Mouse (Mus musculus): ENCODE measurements around the gene Zfyve1.
A peak's percentile ranks its signal among the peaks of the same experiment; 100 is the strongest.

The Zfyve1 gene

GRCm38 (mm10) chr12:83577445-83577844 is 19.6 kb downstream of the Zfyve1 start:
- peaks cover 51% of the 10 kb centered on the region for H3K36me3 ChIP-seq (ENCODE audit: insufficient read depth, low read length)
- no peak for TF ChIP-seq NANOG (IDR thresholded peaks at IDR 0.05; ENCODE audit: borderline replicate concordance, low read length)
- peak; percentile 28 for TF ChIP-seq CTCF (conservative IDR thresholded peaks at IDR 0.05; ENCODE audit: low read length)
- H3K9me3 ChIP-seq (ENCODE audit: low read length): no peaks in the 10 kb centered on the region
- H3K27me3 ChIP-seq (ENCODE audit: insufficient read depth, low read length): no peaks in the 10 kb centered on the region
- H3K4me1 ChIP-seq (replicated peaks; ENCODE audit: low read depth, low read length): peaks cover 95% of the 10 kb centered on the region
- H3K4me3 ChIP-seq (replicated peaks; ENCODE audit: low read length): peak overlapping the region; percentile 35

GRCm38 (mm10) chr12:83572717-83573116 is 24.3 kb downstream of the Zfyve1 start:
- TF ChIP-seq POU5F1 (IDR thresholded peaks at IDR 0.05; ENCODE audit: borderline replicate concordance, low read length) (no peak), NANOG (IDR thresholded peaks at IDR 0.05; ENCODE audit: borderline replicate concordance, low read length) (no peak), CTCF (conservative IDR thresholded peaks at IDR 0.05; ENCODE audit: low read length) (no peak)

GRCm38 (mm10) chr12:83569866-83570265 is 27.2 kb downstream of the Zfyve1 start:
- TF ChIP-seq NANOG (IDR thresholded peaks at IDR 0.05; ENCODE audit: borderline replicate concordance, low read length) (peak; percentile 88), POU5F1 (IDR thresholded peaks at IDR 0.05; ENCODE audit: borderline replicate concordance, low read length) (no peak; the same call in 1 of the 2 replicates), CTCF (conservative IDR thresholded peaks at IDR 0.05; ENCODE audit: low read length) (no peak)
- Histone ChIP-seq H3K27me3 (ENCODE audit: insufficient read depth, low read length) (no peaks in the 10 kb centered on the region), H3K9me3 (ENCODE audit: low read length) (no peaks in the 10 kb centered on the region), H3K36me3 (ENCODE audit: insufficient read depth, low read length) (peaks cover 84% of the 10 kb centered on the region), H3K4me1 (replicated peaks; ENCODE audit: low read depth, low read length) (peaks cover 89% of the 10 kb centered on the region), H3K4me3 (replicated peaks; ENCODE audit: low read length) (no peak overlapping the region)

More at GRCm38 (mm10) chr12:83572717-83573116, 24.3 kb downstream of the Zfyve1 start:
- peaks cover 95% of the 10 kb centered on the region for H3K4me1 ChIP-seq (replicated peaks; ENCODE audit: low read depth, low read length)
- H3K9me3 ChIP-seq (ENCODE audit: low read length): no peaks in the 10 kb centered on the region
- H3K36me3 ChIP-seq (ENCODE audit: insufficient read depth, low read length): peaks cover 72% of the 10 kb centered on the region
- H3K4me3 ChIP-seq (replicated peaks; ENCODE audit: low read length): peak overlapping the region; percentile 5; the same call in 1 of the 2 replicates
- H3K27me3 ChIP-seq (ENCODE audit: insufficient read depth, low read length): no peaks in the 10 kb centered on the region

GRCm38 (mm10) chr12:83562589-83562988 is 34.4 kb downstream of the Zfyve1 start:
- H3K9me3 ChIP-seq (ENCODE audit: low read length): no peaks in the 10 kb centered on the region
- H3K27me3 ChIP-seq (ENCODE audit: insufficient read depth, low read length): no peaks in the 10 kb centered on the region
- peaks cover 87% of the 10 kb centered on the region for H3K36me3 ChIP-seq (ENCODE audit: insufficient read depth, low read length)
- no peak for TF ChIP-seq NANOG (IDR thresholded peaks at IDR 0.05; ENCODE audit: borderline replicate concordance, low read length)
- TF ChIP-seq CTCF (conservative IDR thresholded peaks at IDR 0.05; ENCODE audit: low read length): no peak
- TF ChIP-seq POU5F1 (IDR thresholded peaks at IDR 0.05; ENCODE audit: borderline replicate concordance, low read length): no peak
- peaks cover 69% of the 10 kb centered on the region for H3K4me1 ChIP-seq (replicated peaks; ENCODE audit: low read depth, low read length)
- no peak overlapping the region for H3K4me3 ChIP-seq (replicated peaks; ENCODE audit: low read length)

GRCm38 (mm10) chr12:83560189-83560588 is 36.8 kb downstream of the Zfyve1 start:
- Histone ChIP-seq H3K9me3 (ENCODE audit: low read length) (no peaks in the 10 kb centered on the region), H3K36me3 (ENCODE audit: insufficient read depth, low read length) (peaks cover 87% of the 10 kb centered on the region), H3K4me3 (replicated peaks; ENCODE audit: low read length) (no peak overlapping the region), H3K4me1 (replicated peaks; ENCODE audit: low read depth, low read length) (peaks cover 76% of the 10 kb centered on the region), H3K27me3 (ENCODE audit: insufficient read depth, low read length) (no peaks in the 10 kb centered on the region)
- TF ChIP-seq NANOG (IDR thresholded peaks at IDR 0.05; ENCODE audit: borderline replicate concordance, low read length): no peak
- no peak for TF ChIP-seq CTCF (conservative IDR thresholded peaks at IDR 0.05; ENCODE audit: low read length)
- TF ChIP-seq POU5F1 (IDR thresholded peaks at IDR 0.05; ENCODE audit: borderline replicate concordance, low read length): no peak

GRCm38 (mm10) chr12:83558496-83558895 is 38.5 kb downstream of the Zfyve1 start:
- Histone ChIP-seq H3K9me3 (ENCODE audit: low read length) (no peaks in the 10 kb centered on the region), H3K36me3 (ENCODE audit: insufficient read depth, low read length) (peaks cover 88% of the 10 kb centered on the region), H3K4me1 (replicated peaks; ENCODE audit: low read depth, low read length) (peaks cover 86% of the 10 kb centered on the region), H3K4me3 (replicated peaks; ENCODE audit: low read length) (0 out of 2 replicates have a peak overlapping the region, but pooled peaks have one; percentile 14), H3K27me3 (ENCODE audit: insufficient read depth, low read length) (no peaks in the 10 kb centered on the region)
- TF ChIP-seq CTCF (conservative IDR thresholded peaks at IDR 0.05; ENCODE audit: low read length): no peak
- TF ChIP-seq POU5F1 (IDR thresholded peaks at IDR 0.05; ENCODE audit: borderline replicate concordance, low read length): no peak
- TF ChIP-seq NANOG (IDR thresholded peaks at IDR 0.05; ENCODE audit: borderline replicate concordance, low read length): no peak

GRCm38 (mm10) chr12:83555605-83556004 is 41.4 kb downstream of the Zfyve1 start:
- Histone ChIP-seq H3K27me3 (ENCODE audit: insufficient read depth, low read length) (no peaks in the 10 kb centered on the region), H3K4me3 (replicated peaks; ENCODE audit: low read length) (no peak overlapping the region), H3K36me3 (ENCODE audit: insufficient read depth, low read length) (peaks cover 89% of the 10 kb centered on the region), H3K9me3 (ENCODE audit: low read length) (no peaks in the 10 kb centered on the region), H3K4me1 (replicated peaks; ENCODE audit: low read depth, low read length) (peaks cover 79% of the 10 kb centered on the region)
- TF ChIP-seq POU5F1 (IDR thresholded peaks at IDR 0.05; ENCODE audit: borderline replicate concordance, low read length) (no peak), CTCF (conservative IDR thresholded peaks at IDR 0.05; ENCODE audit: low read length) (no peak), NANOG (IDR thresholded peaks at IDR 0.05; ENCODE audit: borderline replicate concordance, low read length) (no peak)

- Histone ChIP-seq H3K9me3 (ENCODE audit: low read length) (no peaks in the 10 kb centered on the region), H3K36me3 (ENCODE audit: insufficient read depth, low read length) (peaks cover 94% of the 10 kb centered on the region), H3K27me3 (ENCODE audit: insufficient read depth, low read length) (no peaks in the 10 kb centered on the region), H3K4me3 (replicated peaks; ENCODE audit: low read length) (no peak overlapping the region), H3K4me1 (replicated peaks; ENCODE audit: low read depth, low read length) (peaks cover 79% of the 10 kb centered on the region)
- TF ChIP-seq NANOG (IDR thresholded peaks at IDR 0.05; ENCODE audit: borderline replicate concordance, low read length): no peak
- no peak for TF ChIP-seq CTCF (conservative IDR thresholded peaks at IDR 0.05; ENCODE audit: low read length)
- TF ChIP-seq POU5F1 (IDR thresholded peaks at IDR 0.05; ENCODE audit: borderline replicate concordance, low read length): no peak
These were observed 43.2 kb downstream of the Zfyve1 start for GRCm38 (mm10) chr12:83553816-83554215.

GRCm38 (mm10) chr12:83551305-83551704 is 45.7 kb downstream of the Zfyve1 start:
- H3K27me3 ChIP-seq (ENCODE audit: insufficient read depth, low read length): no peaks in the 10 kb centered on the region
- H3K4me1 ChIP-seq (replicated peaks; ENCODE audit: low read depth, low read length): peaks cover 76% of the 10 kb centered on the region
- H3K36me3 ChIP-seq (ENCODE audit: insufficient read depth, low read length): peaks cover 92% of the 10 kb centered on the region
- H3K9me3 ChIP-seq (ENCODE audit: low read length): no peaks in the 10 kb centered on the region
- peak overlapping the region; percentile 13; the same call in 1 of the 2 replicates for H3K4me3 ChIP-seq (replicated peaks; ENCODE audit: low read length)
- TF ChIP-seq CTCF (conservative IDR thresholded peaks at IDR 0.05; ENCODE audit: low read length) (no peak), POU5F1 (IDR thresholded peaks at IDR 0.05; ENCODE audit: borderline replicate concordance, low read length) (no peak), NANOG (IDR thresholded peaks at IDR 0.05; ENCODE audit: borderline replicate concordance, low read length) (no peak)

Measured in E14TG2a.4 (cell line).